Mouse (Mus musculus): Measurements from ENCODE around the gene Psmb3.
"Not testable (repeated sequence)": the region's sequence is repeated elsewhere in the genome, so short reads cannot be mapped to it uniquely, and the experiment has no call there.

Psmb3 gene

GRCm38 (mm10) chr11:97717369-97718280 is 14.4 kb downstream of the Psmb3 start:
- in situ Hi-C loops (cut with MseI, MboI): no loop called here

GRCm38 (mm10) chr11:97718281-97718860 is 15.2 kb downstream of the Psmb3 start:
- in situ Hi-C loops (cut with MseI, MboI): no loop called here

GRCm38 (mm10) chr11:97719041-97719440 is 15.8 kb downstream of the Psmb3 start:
- in situ Hi-C loops (cut with MseI, MboI): no loop called here

GRCm38 (mm10) chr11:97721338-97721737 is 18.1 kb downstream of the Psmb3 start:
- in situ Hi-C loops (cut with MseI, MboI): no loop called here

GRCm38 (mm10) chr11:97723709-97724108 is 20.5 kb downstream of the Psmb3 start:
- in situ Hi-C loops (cut with MseI, MboI): no loop called here

- in situ Hi-C loops (cut with MseI, MboI): no loop called here
Observed at GRCm38 (mm10) chr11:97728311-97728710, 25.1 kb downstream of the Psmb3 start.

GRCm38 (mm10) chr11:97728730-97729129 is 25.5 kb downstream of the Psmb3 start:
- in situ Hi-C loops (cut with MseI, MboI): no loop called here

- in situ Hi-C loops (cut with MseI, MboI): no loop called here
Observed at GRCm38 (mm10) chr11:97733689-97734088, 30.5 kb downstream of the Psmb3 start.

GRCm38 (mm10) chr11:97734810-97735209 is 31.6 kb downstream of the Psmb3 start:
- in situ Hi-C loops (cut with MseI, MboI): not testable (repeated sequence)

GRCm38 (mm10) chr11:97736645-97737044 is 33.4 kb downstream of the Psmb3 start:
- in situ Hi-C loops (cut with MseI, MboI): no loop called here

- in situ Hi-C loops (cut with MseI, MboI): no loop called here
Observed at GRCm38 (mm10) chr11:97737600-97737999, 34.4 kb downstream of the Psmb3 start.

- in situ Hi-C loops (cut with MseI, MboI): no loop called here
Observed at GRCm38 (mm10) chr11:97738703-97739102, 35.5 kb downstream of the Psmb3 start.

- in situ Hi-C loops (cut with MseI, MboI): no loop called here
Observed at GRCm38 (mm10) chr11:97739155-97739554, 36.0 kb downstream of the Psmb3 start.

GRCm38 (mm10) chr11:97740190-97740589 is 37.0 kb downstream of the Psmb3 start:
- in situ Hi-C loops (cut with MseI, MboI): no loop called here

- in situ Hi-C loops (cut with MseI, MboI): no loop called here
Observed at GRCm38 (mm10) chr11:97742157-97742556, 39.0 kb downstream of the Psmb3 start.

GRCm38 (mm10) chr11:97742591-97742990 is 39.4 kb downstream of the Psmb3 start:
- in situ Hi-C loops (cut with MseI, MboI): no loop called here

GRCm38 (mm10) chr11:97743423-97743822 is 40.2 kb downstream of the Psmb3 start:
- in situ Hi-C loops (cut with MseI, MboI): no loop called here

GRCm38 (mm10) chr11:97744063-97744717 is 41.0 kb downstream of the Psmb3 start, which contains the start of gene Pip4k2b:
Gene Pip4k2b, minus strand, starts transcription at chr11:97744704.
- in situ Hi-C loops (cut with MseI, MboI): no loop called here

- in situ Hi-C loops (cut with MseI, MboI): no loop called here
Observed at GRCm38 (mm10) chr11:97744718-97745330, 41.6 kb downstream of the Psmb3 start.

GRCm38 (mm10) chr11:97745331-97745721 is 42.1 kb downstream of the Psmb3 start:
- in situ Hi-C loops (cut with MseI, MboI): no loop called here

- in situ Hi-C loops (cut with MseI, MboI): no loop called here
Observed at GRCm38 (mm10) chr11:97747773-97748172, 44.6 kb downstream of the Psmb3 start.

GRCm38 (mm10) chr11:97748496-97748895 is 45.3 kb downstream of the Psmb3 start:
- in situ Hi-C loops (cut with MseI, MboI): no loop called here

Data from mouse trophoblast stem cell (cell line).